Mouse (Mus musculus): ENCODE measurements at regions not wholly inside any gene's neighbourhood (a gene's known extent, or its start where the extent isn't known, plus 50 kb on each side); places are given as distances from the start of the nearest gene placed in this dataset.

DNA sequence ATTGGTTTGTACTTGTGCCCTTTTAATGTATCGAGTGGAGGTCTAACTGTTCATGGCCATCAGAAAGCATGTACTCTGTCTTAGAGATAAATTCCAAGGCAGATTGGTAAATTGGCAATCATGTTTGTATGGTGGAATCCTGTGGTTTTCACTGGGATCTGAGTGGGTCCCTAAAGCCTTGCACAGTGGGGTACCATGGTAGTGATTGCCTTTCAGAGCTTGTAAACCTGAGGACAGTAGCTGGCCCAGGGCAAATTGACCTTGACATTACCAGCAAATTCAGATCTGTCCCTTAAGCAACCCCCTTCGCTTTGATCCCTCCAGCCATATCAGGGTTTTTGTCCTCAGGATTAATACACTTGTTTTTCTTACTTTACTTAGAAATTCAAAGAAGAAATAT, 181.6 kb upstream of the Krr1 start:
- TF ChIP-seq CTCF (IDR thresholded peaks at IDR 0.05; ENCODE audit: low read depth, low read length) (no peak), POLR2A (IDR thresholded peaks at IDR 0.05; ENCODE audit: borderline replicate concordance, low read depth, low read length) (no peak)

Data from bone marrow macrophage, adult 2 months (primary cell).